Mouse (Mus musculus): ENCODE data around the gene B430306N03Rik.
A peak's percentile ranks its signal among the peaks of the same experiment; 100 is the strongest.
"Not testable (repeated sequence)": the region's sequence is repeated elsewhere in the genome, so short reads cannot be mapped to it uniquely, and the experiment has no call there.

The B430306N03Rik gene

DNA sequence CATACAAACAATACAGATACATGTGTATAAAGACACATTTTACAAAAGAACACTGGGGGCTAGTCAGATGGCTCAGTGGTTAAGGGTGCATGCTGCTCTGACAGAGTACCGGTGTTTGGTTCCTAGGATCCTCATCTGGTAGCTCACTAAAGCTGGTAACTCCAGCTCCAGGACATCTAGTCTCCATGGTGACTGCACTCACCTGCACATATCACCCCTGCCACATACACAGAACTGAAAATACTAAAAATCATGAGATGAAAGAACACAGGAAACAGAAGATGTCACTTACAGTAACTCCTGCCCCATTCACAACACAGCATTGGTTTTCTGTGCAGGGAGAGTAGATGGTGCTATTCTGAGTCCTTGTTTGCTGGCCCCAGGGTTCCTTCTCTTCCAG is 2.7 kb downstream of the B430306N03Rik start:
- no peak for DNase-seq

DNA sequence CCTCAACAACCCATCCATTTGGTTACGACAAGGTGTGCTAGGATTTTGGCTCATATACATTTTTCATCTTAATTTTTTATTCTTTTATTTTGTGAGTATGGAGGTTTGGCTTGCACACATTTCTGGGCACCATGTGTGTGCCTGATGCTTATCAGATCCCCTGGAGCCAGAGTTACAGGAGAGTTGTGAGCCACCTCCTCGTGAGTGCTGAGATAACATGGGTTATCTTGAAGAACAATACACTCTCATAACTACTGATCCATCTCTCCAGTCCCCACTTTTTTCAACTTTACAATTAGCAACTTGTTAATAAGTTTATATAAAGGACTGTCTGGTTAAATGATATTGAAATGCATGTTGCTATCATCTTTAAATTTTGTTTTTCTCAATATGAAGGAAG is 5.3 kb downstream of the B430306N03Rik start:
- DNase-seq, result no peak

DNA sequence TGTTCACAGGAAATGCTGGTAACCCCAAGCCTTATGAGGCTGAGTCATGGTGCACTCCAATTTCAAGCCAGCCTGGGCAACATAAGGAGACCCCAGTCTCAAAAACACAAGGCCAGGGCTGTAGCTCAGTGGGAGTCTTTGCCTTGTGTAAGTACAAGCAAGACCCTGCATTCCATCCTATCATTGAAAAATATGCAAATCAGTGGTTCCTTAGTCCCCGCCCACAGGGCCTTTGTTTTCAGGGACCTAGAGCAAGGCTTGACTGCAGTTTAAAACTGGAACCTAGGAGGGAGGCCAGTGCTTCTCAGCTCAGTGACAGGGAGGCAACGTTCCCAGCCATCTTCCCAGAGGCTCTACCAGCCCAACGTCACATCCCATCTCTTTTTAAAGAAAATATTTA is 7.3 kb downstream of the B430306N03Rik start:
- DNase-seq, result no peak

DNA sequence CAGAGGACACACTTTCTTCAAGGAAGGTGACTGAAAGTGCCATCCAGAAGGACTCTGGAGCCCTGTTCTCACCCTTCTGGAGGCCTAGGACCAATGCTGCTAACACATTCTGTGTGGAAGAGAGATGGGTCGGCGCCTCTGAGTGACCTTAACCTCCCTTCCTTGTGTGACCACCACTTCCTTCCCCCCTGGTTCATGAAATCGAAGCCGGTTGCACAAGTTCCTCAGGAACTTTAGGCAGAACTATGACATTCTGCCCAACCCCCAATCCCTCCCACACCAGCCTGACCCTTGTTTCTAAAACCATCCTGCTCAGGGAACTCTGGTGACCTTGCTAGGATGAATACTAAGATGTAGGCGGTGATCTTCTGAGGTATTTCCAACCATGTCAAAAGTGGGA is 8.3 kb downstream of the B430306N03Rik start:
- no peak for DNase-seq

DNA sequence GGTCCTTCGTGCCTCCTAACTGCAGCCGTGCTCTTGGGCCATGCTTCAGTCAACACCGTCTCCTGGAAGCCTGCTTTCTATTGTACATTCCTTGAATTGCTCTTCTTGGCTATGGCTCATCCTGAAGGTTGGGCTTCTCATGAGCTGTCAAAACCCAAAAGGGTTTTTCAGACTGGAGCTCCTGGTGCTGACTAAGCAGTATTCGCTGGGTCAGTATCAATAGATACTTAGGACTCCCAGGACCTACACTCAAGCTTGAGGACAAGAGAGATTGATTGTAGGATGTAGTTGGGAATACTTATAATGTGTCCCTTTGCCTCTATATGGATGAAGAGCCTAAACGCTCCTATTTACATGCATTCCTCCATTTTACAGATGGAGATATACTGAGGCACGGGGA is 9.2 kb downstream of the B430306N03Rik start:
- DNase-seq, result no peak

DNA sequence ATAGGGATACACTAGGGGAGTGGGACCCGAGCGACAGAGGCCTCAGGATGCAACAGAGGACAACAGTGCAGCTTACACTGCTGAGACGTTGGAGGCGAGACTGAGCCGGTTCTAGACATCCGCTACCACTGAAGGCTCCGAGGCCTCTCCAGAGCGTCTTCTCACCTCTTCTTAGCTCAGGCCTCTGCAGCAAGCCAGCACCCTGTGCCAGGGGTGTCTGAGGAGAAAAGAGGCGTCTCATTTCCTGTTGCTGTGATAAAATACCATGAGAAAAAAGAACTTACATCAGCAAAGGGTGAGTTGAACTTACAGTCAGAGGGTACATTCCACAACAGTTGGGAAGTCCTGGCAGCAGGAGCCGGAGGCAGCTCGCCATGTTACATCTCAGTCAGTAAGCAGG is 9.7 kb downstream of the B430306N03Rik start:
- no peak for DNase-seq

DNA sequence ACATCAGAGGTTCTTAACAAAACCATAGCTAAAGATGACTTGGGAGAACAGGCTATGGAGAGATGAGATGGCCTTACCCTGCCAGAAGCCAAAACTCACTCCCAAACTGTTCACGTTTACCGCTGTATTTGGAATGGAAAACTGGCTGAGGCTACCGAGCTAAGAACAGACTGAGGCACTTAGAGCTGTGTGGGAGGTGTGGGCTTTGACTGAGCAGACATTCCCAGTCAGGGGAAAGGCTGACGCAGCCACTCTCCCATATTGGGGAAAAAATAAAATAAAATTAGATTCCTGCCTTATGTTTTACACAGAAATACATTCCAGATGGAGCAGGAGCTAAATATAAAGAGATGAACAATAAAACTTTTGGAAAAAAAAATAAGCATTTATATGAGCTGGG is 10.7 kb downstream of the B430306N03Rik start:
- DNase-seq, result peak; percentile 52

DNA sequence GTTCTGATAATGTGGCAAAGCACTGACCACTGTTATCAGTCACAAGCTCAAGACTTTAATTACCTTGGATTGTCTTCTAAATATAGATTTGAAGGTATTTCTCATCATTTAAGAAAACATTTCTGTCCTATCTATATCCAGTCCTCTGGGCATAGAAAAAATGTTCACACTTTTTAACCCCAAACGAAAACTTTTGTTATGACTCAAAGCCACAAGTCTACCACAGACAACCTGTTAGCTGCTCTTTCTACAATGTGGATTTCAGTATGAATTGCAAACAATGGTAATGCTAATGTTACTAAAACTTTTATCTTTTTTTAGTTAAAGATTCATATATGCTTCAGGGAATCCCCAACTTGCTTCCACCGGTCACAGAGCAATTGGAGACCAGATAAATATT is 16.6 kb downstream of the B430306N03Rik start:
- DNase-seq, result no peak

DNA sequence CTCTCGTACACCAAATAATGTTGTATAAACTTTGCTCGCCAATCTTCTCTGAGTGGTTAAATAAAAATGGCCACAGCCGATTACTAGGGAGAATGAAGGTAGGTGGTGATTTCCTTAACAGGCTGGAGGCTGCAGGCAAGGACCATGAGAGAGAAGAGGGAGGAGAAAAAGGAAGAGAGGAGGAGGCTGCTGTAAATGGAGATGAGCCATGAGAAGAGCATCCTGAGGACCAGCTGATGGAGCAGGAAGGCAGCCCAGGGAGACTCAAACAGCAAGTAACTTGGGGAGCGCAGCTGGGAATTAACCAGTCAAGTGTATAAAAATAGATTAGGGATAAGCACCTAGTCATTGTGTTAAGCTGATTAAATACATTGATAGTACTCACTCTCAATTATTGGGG is 18.2 kb downstream of the B430306N03Rik start:
- DNase-seq, result no peak

DNA sequence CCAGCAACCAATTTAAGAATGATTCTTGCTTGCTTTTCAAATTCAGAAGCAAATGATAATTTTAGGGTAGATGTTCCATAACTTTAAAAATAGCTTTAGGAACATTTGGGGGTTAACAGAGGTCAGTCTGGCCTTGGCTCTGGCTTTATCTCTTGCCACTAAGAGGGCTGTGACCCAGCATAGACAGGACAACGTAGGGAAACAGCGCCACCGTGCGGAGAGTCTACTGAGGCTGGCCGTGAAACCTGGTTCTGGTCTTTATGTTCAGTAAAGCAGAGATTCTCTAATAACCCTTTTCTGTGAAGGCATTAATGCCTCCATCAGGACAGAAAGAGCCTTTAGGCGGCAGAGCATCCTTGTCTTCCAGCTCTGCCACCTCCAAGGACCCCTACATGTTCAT is 20.9 kb downstream of the B430306N03Rik start:
- peak; percentile 92 for DNase-seq

DNA sequence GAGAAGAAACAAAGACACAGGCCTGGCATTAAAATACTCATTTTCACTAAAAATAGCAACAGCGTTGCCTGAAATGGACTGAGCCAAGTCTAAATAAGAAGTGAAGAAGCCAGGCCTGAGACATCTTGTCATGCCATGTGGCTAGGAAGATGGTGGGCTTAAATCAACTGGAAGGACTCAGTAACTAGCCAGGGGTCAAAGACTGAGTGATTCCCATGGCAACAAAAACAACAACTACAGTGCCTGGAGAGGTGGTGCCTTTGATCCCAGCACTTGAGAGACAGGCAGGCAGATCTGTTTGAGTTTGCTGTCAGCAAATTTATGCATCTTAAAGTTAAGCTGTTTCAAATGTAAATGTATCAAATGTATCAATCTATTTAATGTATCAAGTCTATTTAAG is 24.3 kb downstream of the B430306N03Rik start:
- DNase-seq, result no peak

DNA sequence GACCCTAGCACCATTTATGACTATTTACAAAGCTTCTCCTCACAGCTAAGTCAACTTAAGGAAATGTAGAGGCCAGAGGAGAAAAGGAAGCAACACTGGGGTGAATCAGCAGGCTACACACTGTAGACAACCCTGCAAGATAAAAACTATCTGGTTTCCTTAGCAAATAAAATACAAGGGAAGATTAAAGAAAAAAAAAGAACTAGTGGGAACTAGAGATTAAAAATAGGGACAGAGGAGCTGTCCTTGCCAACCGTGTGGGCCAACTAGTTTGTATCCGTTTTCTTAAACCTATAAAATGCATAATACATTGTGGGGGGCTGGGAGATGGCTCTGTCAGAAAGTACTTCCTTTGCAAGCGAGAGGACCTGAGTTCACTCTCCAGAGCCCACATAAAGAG is 26.0 kb downstream of the B430306N03Rik start:
- no peak for DNase-seq

DNA sequence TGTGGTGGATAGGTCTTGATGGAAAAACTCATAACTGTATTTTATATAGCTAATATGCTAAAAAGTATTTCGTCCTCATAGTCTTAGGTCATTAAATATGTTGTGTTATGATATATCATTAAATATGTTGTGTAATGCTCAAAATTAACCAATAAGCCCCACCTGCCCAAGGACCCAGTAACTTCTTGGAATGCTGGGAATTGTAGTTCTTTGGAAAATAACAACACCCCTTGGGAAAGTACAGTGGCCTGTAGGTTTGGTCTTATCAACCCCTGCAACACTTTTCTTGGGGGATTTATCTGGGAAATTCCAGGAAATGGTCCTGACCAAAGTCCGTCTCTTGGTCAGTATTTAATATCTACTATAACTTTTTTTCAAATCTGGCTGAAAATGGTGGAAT is 27.1 kb downstream of the B430306N03Rik start:
- no peak for DNase-seq

DNA sequence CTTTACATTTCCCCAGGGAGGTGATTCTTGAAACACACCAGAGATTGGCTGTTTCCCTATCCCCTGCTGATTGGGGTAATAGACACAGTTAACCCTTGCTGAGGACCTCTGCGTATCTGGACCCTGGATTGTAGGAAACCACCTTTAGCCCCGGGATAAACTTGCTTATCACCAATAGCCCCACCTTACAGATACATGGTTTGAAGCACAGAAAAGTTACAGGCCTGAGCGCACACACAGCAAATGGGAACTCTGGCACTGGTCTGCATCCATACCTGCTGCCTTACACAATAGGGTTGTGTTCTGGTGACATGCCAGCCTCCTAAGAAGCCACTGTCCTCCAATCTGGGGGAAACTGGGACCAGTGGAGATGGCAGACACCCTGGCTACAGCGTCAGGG is 29.9 kb downstream of the B430306N03Rik start:
- no peak for DNase-seq

DNA sequence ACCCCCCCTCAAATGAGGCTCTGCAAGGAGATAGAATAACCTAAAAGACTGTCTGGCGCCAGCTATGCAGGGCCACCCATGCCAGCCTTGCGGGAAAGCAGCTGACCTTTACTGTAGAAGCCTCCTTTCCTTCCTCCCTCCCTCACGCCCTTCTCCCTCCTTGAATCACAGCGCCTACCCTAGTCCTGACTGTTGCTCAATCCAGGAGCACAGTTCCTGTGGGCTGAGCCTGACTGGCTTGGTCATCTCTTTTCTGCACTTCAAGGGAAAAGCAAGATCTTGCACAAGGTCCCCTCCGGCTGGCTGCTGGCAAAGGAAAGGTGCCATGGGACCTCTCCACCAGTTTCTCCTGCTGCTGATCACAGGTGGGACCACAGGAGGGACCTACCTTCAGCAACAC is 30.3 kb downstream of the B430306N03Rik start, which contains the start of gene Trem2:
Trem2 (plus strand) TSS at position 171 of the 400 bp plus-strand sequence.
- no peak for DNase-seq

DNA sequence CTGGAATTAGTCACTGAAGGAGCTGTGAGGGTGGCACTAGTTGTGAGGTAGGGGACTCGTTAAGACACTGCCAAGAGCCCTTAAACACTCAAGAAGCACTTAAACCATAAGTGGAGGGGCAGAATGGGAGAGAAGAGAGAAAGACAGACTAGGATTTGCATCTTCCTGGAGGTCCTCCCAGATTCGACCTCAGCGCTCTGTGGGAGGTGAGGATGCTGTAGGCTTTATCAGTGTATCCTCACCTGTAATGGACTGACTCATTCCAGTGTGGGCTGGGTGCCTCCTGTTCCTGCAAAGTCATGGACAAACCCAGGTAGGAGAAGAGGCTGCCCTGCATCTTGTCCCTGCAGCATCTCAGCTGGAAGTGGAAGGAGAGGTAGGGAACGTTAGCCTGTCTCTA is 30.9 kb downstream of the B430306N03Rik start:
- no peak for DNase-seq

DNA sequence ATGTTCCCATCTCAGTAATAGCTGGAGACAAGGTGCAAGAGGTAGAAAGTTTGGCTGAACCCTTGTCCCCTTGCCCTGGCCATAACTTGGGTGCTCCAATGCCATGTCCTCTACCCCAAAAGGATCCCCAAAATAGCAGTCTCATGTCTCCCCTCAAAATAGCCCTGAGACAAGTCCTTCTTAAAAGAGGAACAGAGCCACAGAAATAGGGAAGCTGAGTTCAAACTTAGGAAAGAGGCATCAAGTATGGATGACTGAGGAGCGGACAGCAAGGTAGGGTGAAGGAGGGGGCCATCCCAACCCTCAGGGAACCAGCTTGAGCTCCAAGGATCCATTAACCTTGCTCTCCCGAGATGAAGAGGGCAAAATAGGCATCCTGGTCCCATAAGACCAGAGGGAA is 31.3 kb downstream of the B430306N03Rik start:
- no peak for DNase-seq

DNA sequence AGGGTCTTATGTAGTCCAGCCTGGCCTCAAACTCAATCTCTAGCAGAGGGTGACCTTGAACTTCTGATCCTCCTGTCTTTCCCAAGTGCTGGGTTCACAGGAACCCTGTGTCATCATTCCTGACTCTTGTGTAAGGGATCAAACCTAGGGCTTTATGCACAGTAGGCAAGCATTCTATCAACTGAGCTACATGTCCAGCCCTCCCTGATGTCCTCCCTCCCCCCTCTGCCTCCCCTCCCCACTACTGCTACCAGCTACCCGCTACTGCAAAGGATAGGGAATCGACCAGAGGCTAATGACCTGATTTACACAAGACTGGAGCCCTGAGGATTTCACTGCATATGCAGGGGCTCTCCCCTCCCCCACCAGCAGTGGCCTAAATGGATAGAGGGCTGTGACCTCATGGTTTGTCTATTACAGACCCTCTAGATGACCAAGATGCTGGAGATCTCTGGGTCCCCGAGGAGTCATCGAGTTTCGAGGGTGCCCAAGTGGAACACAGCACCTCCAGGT is 34.8 kb downstream of the B430306N03Rik start:
- DNase-seq, result no peak

DNA sequence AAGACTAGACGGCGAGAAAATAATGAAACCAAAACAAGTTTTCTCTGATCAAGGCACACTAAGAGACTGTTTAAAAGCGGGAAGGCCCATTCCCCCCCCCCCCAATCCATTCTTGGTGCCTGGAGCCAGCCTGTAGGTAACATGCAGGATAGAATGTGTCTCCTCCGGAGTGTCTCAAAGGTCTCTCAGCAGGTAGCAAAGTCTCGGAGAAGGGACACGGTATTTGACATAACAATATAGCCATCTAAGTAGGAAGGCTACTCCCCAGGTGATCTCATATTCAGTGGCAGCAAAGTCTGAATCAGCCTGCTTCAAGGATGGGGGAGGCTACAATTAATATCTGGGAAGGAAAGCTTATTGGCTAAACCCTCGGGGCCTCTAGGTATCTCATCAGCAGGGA is 37.0 kb downstream of the B430306N03Rik start:
- DNase-seq, result not testable (repeated sequence)

DNA sequence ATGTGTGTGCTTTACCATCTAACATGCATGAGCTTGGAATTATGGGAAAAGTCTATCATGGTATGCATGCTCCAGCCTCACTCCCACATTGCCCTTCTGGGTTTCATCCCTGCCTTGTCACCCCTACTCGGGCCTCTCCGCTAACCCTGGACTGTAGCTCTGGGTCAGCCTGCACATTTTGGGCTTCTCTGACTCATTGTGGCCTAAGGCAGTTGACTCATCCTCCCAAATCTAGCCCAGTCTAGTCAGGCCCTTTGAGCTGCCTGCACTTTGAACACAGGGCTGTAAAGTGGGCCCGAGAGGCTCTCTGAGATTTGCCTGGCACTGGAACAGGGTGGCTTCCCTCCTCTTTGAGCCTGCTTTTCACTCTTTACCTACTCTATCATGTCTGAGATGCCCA is 39.9 kb downstream of the B430306N03Rik start:
- no peak for DNase-seq

DNA sequence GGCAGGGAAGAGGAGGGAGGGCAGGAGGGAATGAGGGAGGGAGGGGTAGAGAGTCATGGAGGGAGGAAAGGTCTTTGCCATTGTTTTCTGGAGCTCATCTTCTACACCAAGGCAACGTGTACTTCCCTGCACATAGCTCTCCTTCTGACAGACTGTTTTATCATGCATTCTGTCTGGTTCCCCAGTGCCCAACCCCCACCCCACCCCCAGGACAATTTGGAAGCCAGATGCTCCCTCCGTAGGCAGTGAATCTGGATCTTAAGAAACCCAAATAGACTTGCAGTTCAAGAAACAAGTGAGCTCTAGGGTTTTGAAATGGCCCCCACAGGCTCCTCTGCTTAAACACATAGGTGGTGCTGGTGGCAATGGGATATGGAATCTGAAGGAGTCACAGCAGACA is 42.0 kb downstream of the B430306N03Rik start:
- no peak for DNase-seq

DNA sequence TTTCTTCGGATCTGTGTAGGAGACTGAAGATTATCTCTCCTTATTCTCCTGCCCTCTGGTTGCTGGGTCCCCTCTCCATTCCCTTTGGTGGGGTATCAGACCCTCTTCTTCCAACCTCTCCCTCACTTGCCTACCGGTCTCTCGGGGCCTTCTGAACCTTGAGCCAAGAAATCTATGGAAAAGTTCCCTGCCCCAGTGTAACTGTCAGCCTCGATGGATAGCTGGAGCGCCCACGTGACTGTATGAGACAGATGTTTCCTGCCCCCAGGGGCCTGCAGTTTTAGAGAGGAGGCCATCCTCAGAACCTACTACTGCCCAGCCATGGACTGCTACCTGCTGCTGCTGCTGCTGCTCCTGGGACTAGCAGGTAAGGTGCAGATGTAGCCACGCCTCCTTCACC is 43.7 kb downstream of the B430306N03Rik start, which contains the start of gene Treml1:
Treml1 (plus strand) TSS at position 301 of the 400 bp plus-strand sequence.
- DNase-seq, result no peak

DNA sequence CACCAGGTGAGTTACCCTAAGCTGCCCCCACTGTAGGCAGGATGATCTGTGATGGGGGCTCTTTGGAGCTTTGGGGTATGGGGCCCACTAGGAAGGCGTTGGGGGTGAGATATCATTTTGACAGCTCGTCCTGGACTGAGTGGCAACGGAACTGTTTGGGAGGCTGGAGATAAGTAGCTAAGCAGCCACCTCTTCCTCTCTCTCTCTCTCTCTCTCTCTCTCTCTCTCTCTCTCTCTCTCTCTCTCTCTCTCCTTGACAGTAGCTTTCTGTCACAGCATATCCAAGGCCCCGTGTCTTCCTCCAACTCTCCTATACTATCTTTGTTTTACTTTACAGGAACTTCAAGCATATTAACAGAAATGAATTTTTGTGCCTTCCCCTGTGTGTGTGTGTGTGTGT is 44.5 kb downstream of the B430306N03Rik start:
- no peak for DNase-seq

DNA sequence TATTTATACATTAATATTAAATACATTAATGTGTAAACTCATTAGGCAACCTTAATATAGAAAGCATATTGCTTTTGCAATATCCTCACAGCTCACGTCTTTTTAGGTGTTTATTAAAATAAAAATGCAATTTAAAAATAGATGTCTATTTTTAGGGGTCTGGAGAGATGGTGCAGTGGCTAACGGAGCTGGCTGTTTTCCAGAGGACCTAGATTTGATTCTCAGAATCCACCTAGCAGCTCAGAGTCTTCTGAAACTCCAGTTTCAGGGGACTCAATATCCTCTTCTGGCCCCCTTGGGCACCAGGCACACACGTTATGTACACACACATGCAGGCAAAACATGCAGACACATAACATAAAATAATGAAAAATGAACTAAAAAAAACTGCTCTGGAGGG is 46.4 kb downstream of the B430306N03Rik start:
- DNase-seq, result no peak

DNA sequence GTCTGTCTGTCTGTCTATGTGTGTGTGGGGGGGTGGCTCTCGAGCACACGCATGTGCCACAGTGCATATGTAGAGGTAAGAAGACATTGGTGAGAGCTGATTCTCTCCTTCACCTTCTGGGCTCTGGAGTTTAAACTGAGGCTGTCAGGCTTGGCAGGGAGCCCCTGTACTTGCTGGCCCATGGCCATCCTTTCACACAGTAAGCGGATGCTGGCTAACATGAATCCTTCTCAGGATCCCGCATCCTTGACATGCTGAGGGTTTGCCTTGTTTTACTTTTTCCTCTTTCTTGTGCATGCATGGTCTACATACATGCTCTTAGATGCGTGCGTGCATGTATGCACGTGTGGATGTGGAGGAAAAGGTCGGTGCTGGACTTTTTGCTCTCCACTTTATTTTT is 47.0 kb downstream of the B430306N03Rik start:
- DNase-seq, result peak; percentile 71

Measured in right cerebral cortex, postnatal 14 days (tissue).